Mouse (Mus musculus): Measurements from ENCODE around the gene Surf2.
A peak's percentile ranks its signal among the peaks of the same experiment; 100 is the strongest.

Gene Surf2

GRCm38 (mm10) chr2:26960756-26961155 lies 44.6 kb downstream of the Surf2 start:
- DNase-seq (ENCODE audit: low spot score in 2 of 2): no peak

GRCm38 (mm10) chr2:26963923-26964723 lies 48.0 kb downstream of the Surf2 start, which contains the start of gene Rexo4:
Gene Rexo4 (minus strand): TSS chr2:26964386.
- DNase-seq (ENCODE audit: low spot score in 2 of 2): peak; percentile 92

- DNase-seq (ENCODE audit: low spot score in 2 of 2): no peak
These were observed 48.7 kb downstream of the Surf2 start for GRCm38 (mm10) chr2:26964724-26965370.

- no peak for DNase-seq (ENCODE audit: low spot score in 2 of 2)
These were observed 51.1 kb downstream of the Surf2 start for GRCm38 (mm10) chr2:26967262-26967661.
